Mouse (Mus musculus) gastrocnemius, postnatal 10 days (tissue): ENCODE results near the gene Btla. TPM values are rescaled to one million over a fixed set of nuclear protein-coding genes. Genes with fewer than 3 reads are reported as not detected.

Experiments used
- DNase-seq: peaks from one replicate; pipeline ENCODE4 v3.0.0; 2021; ENCODE audit warnings: mixed read lengths
- total RNA-seq, 2 experiments: library from RNA; stranded (reverse); gene quantifications; 2 replicates each; pipeline ENCODE4 v1.2.3; 2021

Btla gene
- total RNA-seq, 2 experiments from 2014 or later = 0.09 to 0.93 TPM

DNA sequence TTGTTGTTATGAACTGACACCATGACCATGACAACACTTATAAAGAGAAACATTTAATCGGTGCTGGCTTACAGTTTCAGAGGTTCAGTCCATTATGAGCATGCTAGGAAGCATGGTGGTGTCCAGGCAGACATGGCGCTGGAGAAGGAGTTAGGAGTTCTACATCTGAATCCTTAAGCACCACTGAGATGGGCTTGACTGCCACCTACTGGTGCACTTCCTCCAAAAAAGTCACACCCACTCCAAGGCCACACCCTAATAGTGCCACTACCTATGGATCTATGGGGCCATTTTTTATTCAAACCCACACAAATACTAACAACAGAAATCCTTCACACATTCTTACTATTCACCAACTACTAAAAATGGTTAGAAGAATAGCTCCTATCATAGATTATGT is 35.5 kb downstream of the Btla start:
- DNase-seq = no peak

DNA sequence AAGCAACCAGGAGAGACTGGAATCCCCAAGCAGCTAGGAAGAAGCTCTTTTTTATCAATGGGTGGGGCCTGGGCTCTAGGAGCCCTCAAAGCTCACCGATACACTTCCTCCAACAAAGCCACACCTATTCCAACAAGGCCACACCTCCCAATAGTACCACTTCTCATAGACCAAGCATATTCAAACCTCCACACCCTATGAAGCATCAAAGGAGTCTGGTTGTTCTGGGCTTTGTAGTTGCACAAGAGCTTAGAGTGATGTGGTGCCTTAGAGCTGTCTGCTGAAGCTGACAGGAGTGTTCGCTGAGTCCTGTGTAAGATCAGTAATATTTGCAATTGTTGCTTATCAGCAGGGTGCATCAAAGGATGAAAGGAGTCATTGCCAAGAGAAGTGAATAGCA is 37.2 kb downstream of the Btla start:
- no peak for DNase-seq

DNA sequence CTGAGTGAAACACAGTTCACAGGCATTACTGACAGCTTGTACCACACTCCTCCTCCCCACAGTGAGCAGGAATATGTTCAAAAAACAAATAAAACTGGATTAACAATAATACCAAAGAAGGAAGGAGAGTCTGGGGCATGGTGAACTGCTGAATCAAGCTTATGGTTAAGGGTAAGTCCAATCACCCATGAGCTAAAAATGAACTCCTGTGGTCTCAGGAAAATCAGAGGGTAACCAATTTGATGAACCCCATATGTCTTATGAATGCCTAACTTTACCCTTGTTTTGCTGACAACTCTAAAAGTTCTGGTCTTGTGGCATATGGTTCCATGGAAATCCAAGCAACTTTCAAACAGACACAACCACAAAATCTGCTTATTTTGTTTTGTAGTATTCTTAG is 37.9 kb downstream of the Btla start:
- DNase-seq = no peak

DNA sequence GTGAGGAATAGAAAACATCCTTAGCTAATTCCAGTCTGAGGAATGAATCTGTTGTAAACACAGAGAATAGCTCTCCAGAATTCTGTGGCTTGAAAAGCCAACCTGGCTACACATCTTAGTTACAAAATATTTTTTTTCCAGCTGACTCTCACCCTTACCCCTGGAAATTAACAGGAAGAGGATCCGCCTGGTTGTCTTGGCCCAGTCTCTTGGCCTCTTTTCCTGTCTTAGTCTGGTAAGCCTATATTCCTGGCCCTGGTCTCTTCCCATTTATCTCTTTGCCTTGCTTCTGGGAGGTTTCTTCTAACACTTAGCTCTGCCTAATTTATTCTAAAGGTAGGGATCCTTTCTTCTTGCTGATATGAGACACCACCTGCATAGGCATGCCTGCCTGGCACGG is 45.8 kb downstream of the Btla start:
- no peak for DNase-seq

DNA sequence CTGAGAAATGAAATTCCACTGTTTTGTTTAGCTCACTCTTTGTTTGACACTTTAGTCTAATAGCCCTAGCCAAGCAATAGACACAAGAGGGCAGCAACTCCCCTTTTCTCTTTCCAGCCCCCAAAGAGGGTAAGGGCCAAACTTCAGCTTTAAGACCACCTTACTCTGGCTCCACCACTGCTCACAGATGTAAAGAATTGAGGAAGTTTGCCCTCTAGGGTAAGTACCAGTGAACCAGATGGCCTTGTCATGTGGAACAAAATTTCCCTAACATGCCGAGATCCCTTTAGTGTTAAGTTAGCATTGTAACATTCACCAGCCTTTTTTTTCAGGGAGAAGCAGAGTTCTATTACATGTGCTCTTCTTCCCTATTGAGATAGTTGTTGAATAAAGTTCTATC is 59.0 kb downstream of the Btla start:
- DNase-seq = no peak

DNA sequence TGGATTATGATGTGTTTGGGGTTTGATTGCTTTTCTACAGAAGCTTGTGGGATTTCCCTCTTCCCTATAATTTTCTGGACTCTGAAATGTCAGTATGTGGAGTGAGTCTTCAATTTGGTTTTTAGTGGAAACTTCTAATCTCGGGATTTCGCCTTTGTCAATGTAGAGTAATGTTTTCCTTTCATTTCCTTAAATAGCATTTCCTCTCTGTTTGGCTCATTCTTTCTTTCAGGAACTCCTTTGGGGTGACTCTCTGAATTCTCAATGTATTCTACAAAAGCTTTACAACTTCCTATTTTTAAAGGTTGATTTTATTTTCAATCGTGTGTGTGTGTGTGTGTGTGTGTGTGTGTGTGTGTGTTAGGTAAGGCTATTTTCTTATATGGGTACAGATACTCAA is 73.7 kb downstream of the Btla start:
- DNase-seq = no peak

Other genes starting within 250 kb of the Btla start
- 100 to 1,000 TPM; 114 to 142 TPM for gene Ccdc80, start 130.9 kb upstream of the Btla start, total RNA-seq
- 1 to 10 TPM; 8.9 to 9.5 TPM for gene Slc35a5, start 65.6 kb upstream of the Btla start, total RNA-seq
- 10 to 100 TPM; 24.1 to 25.0 TPM for gene Atg3, start 65.5 kb upstream of the Btla start, total RNA-seq
- 10 to 100 TPM; 40.7 to 51.7 TPM for gene Cd200, start 184.7 kb downstream of the Btla start, total RNA-seq